Mouse (Mus musculus): ENCODE results near the gene Nepn.

- TF ChIP-seq POLR2A (IDR thresholded peaks at IDR 0.05; ENCODE audit: low read depth, low read length), result no peak
- TF ChIP-seq MAFK (IDR thresholded peaks at IDR 0.05; ENCODE audit: insufficient replicate concordance, low read length), result no peak
- TF ChIP-seq ZC3H11A (IDR thresholded peaks at IDR 0.05; ENCODE audit: low read depth, low read length), result no peak
- TF ChIP-seq SIN3A (IDR thresholded peaks at IDR 0.05; ENCODE audit: low read length), result no peak
- no peak for TF ChIP-seq KAT2A (IDR thresholded peaks at IDR 0.05; ENCODE audit: insufficient replicate concordance, low read length)
- TF ChIP-seq NELFE (IDR thresholded peaks at IDR 0.05; ENCODE audit: low read depth, low read length), result no peak
- TF ChIP-seq UBTF (IDR thresholded peaks at IDR 0.05; ENCODE audit: low read depth, low read length), result no peak
- no peak for TF ChIP-seq EP300 (IDR thresholded peaks at IDR 0.05; ENCODE audit: low read length)
- no peak for TF ChIP-seq RCOR1 (conservative IDR thresholded peaks at IDR 0.05; ENCODE audit: low read depth, low read length)
- TF ChIP-seq GABPA (IDR thresholded peaks at IDR 0.05; ENCODE audit: insufficient replicate concordance, low read depth, low read length), result no peak
- TF ChIP-seq CTCF (conservative IDR thresholded peaks at IDR 0.05 in 1 of 2, IDR thresholded peaks at IDR 0.05 in 1 of 2; ENCODE audit: low read depth in 2 of 2, low read length in 2 of 2), result no peak
- no peak for TF ChIP-seq ZMIZ1 (IDR thresholded peaks at IDR 0.05; ENCODE audit: low read depth, low read length)
- TF ChIP-seq MXI1 (IDR thresholded peaks at IDR 0.05; ENCODE audit: low read depth, low read length), result no peak
These were observed 29.5 kb downstream of the Nepn start for GRCm38 (mm10) chr10:52417998-52418860.
